Mouse (Mus musculus) hematopoietic stem cell, adult 5-6 weeks (primary cell): ENCODE data around the gene Pnma1. TPM values are rescaled to one million over a fixed set of nuclear protein-coding genes. Genes with fewer than 3 reads are reported as not detected.

Source experiments
- ATAC-seq, 2 experiments: fragments of 125-278 bp in 1 of 2; replicated peaks in 1 of 2; 2 replicates each; pipeline ENCODE4 v1.8.0; 2016 to 2017; ENCODE audit warnings: inconsistent platforms in 2 of 2, mild to moderate bottlenecking in 2 of 2, moderate number of reproducible peaks in 2 of 2, low read depth in 1 of 2, moderate TSS enrichment in 1 of 2; ENCODE audit not compliant: low FRiP score in 2 of 2, poor library complexity in 2 of 2, severe bottlenecking in 2 of 2, insufficient read depth in 1 of 2, low TSS enrichment in 1 of 2
- total RNA-seq: library from RNA; stranded (forward); fragments of 172-1452, 232-1000 nt; gene quantifications from 2 replicates; pipeline ENCODE4 v1.2.3, GENCODE M21; 2017

Pnma1 gene
- total RNA-seq, 1 experiment from 2014 or later: 2.0 TPM

DNA sequence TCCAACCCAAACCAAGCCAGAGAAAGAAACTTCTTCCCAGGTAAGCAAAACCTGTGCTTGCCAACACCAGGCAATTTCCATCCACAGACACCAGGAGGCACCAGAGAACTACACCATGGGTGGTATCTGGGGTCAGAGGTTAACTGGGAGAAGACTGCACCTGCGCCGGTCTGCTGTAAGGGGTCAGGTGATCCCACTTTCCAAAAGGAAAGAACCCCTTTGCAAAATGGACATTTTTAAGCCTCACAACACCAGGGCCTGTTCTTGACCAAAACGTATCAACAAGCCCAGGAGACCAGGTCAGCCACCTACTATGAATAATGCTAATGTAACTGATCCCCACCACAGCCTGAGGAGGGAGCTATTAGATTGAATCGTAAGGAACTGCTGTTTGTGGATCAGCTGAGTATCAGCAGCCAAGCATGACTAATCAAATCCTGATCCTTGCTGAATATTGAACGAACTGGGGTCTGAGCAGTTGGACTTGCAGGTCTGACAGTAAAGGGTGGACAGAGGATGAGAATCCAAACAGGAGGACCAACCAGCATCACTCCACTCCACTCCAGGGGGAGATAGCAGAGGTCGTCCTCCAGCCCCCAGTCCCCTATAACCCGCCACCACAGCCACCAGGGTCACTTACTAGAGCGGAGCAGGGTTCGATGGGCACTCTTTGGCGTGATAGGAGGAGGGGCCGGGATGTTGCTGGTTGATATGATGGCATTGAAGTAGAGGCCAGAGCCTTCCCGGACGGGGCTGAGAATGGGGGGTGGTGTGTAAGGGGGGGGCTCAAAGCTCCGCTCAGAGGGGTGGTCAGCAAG is 13.5 kb upstream of the Pnma1 start:
- no peak for ATAC-seq

DNA sequence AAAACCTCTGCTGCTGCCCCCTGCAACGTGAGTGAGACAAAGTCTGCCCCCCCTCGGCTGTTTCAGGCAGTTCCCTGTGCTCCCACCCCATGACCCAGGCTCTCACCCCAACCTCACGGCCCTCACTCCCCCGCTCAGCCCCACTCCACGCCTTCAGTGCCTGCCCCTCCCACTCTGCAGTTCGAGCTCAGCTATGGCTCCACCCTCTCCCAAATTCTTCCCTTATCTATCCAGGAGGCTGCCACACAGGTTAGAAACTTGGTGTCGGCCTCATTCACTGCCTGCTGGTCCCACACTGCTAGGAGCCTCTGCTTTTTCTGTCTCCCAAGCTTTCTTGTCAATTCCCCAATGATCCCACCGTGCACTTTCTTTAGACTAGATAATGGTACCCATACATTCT is 12.8 kb upstream of the Pnma1 start:
- ATAC-seq: no peak

DNA sequence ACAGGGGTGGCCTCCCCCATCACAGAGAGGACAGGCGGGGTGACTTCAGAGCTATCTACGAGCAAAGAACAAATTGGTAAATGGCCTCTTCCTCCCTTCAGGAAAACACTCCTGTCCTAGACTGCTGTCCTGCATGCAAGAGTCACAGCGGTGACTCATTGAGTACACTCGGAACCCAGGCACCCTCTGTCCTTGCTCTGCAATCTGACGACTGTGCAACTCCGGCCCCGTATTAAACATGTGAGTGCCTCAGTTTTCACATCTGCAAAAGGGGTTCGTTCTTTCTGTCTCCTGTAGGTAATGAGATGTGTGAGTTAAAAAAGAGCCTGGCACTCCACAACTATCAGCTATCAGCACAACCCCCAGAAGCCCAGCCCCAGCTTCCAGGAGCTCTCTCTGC is 12.2 kb upstream of the Pnma1 start:
- ATAC-seq: no peak

DNA sequence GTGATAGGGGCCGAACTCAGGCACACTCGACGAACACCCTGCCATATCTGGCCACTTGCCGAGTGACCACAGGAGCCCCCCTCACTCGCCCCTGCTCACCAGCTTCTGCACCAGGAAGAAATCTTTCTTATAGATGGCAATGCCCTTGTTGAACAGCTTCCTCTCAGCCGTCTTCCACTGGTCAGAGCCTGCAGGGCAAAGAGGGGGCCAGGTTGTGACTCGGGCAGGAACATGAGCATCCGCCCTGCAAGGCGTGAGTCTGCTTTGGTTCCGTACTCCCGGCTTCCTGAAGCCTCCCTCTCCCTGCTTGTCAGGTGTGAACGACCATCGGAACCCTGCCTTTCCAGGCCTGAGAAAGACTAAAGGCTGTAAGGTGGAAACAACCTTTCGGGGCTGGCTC is 9.9 kb upstream of the Pnma1 start:
- no peak for ATAC-seq

DNA sequence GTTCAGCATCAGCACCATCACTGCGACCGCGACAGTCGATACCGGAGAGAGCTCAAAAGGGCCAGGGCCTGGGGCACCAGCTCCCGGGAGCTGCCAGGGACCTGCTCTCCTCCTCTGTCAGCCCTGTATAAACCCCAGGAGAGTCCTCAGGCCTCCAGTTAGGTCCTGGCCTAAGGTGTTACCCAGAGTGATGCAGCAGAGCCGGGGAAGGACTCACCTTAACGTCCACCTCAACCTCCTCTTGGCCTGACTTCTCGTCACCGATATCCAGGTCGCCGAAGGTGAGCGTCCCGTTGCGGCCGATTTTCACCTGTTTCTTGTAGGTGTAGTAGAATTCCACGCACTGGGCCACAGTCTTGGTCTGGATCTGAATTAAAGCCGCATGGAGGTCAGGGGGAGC is 7.9 kb upstream of the Pnma1 start:
- no peak for ATAC-seq

DNA sequence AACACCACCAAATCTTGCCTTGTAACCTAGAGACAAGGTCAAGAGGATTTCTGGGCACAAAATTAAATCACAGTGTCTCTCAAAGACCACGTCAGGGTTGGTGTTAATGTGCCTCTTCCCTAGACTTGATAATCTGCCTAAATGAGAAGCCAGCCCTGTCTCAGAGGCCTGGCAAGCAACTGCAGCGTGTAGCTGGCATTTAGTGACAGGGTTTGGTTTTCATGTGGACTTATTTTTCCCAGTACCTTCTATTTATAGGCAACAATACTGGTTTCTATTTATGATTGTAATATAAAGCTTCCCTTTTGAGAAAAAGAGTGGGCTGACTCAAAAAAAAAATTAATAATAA is 7.2 kb upstream of the Pnma1 start:
- ATAC-seq: no peak

DNA sequence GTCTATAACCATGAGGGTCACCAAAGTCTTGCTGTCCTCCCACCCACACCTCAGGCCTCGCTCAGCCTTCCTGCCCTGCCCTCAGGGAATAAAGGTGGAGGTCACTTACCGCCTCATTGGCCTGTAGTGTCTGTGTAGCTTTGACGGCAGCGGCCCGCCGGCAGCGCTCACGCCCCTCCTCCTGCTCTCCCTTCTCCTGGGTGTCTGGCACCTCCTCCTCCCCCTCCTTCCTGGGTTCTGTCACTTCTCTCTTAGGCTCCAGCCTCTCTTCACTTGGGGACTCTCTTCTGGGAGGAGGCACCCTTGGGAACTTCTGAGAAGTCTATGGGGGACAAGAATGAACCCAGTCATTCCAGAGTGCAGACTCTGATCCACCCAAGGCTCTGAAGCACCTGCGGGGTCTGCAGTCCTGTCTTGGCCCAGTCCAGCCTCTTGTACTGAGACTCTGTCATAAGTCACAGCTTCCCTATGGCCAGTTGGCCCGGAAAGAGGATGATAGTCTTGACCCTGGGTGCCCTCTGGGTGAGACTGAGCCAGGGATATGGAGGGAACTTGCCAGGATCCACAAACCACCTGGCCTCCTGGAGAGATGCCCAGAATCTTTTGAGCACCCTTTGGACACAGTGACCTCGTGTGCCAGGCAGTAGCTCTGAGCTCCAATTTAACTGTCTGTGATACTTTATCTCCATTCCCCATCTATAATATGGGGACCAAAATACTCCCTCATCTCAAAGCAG is 6.7 kb upstream of the Pnma1 start:
- ATAC-seq: no peak

DNA sequence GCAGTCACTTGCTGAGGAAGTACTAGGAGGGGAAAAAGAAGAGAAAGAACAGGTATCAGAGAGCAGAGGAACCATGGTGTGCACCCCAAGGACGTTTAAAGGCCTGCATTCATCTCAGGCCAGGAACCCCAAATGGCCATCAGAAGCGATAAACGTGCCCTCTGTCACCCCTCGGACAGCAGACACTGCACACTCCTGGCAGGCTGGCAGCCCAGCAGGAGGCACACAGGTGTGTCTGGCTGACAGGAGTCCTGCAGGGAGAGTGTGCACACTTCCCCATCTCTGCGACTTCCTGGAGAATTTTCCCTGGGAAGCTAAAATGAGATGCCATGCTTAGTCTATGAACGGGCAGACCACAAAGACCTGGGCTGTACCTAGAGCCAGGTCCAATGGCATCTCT is 5.1 kb upstream of the Pnma1 start:
- ATAC-seq: no peak

DNA sequence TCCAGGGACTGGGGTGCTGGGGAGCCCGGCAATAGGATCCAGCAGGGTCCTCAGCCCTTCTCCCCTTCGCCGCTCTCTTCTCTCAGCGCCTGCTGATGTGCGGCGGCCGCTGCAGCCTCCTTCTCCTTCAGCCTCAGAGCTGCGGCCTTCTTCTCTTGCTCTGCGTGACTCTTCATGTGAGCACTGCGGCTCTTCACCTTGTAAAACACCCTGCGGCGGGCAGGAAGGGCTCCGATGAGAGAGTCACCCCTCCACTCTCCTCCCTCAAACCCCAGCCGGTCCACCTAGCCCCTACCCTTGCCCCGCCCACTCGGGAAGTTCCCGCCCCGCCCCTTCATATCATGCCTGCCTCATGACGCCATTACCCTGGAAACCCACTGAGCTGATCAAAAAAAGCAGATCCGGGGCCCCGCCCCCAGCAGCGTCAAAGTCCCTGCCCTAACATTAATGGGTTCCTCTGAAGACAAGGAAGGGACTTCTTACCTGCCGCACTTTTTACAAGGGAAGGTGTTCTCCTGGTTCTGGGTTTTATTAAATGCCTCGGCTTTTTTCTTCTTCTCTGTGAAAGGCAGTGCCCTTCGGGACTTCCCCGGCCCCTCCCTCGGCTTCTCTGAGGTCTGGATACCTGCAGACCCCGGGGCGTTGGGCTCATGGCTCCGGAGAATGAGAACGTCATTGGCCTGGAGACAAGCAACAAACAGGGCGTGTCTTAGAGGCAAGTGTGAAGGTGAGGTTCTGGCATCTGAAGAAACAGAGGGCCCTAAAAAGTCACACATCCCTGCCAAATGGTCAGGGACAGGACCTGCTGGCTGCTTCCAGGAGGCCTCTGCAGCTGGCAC is 4.3 kb upstream of the Pnma1 start:
- ATAC-seq: no peak

DNA sequence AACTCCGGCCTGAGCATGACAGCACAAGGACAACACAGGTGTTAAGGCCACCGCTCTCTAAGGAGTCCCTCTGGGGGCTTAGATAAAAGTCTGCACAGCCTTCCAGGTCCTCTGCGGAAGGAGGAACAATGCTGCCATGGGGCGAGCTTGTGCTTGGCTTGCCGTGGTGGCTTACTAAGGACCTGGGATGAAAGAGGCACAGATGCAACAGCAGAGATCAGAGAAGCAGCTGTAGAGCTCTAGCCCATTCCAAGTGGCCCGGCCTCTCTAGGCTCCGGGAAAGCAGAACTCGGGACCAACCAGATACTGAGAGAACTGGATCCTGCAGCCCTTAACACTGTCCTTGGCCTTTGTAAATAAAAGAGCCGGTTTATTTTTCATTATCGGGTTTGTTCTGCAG is 3.6 kb upstream of the Pnma1 start:
- ATAC-seq: no peak

DNA sequence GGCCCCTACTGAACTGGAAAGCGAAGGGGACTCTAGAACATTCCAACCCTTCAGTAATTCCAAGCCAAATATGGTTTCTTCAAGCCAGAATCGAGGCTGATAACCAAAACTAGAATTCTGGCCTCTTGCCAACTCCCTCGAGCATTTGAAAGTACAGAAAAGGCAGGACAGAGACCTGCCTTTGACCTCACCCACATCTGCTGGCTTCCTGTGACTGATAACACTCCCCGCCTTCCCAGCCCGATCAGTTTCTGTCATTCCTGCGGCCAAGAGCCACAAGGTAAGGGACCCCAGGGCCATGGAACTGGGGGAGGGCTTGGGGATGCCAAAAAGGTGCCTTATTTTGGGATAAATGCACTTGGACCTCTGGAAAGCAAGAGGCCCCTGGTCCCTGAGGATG is 2.7 kb upstream of the Pnma1 start:
- no peak for ATAC-seq

DNA sequence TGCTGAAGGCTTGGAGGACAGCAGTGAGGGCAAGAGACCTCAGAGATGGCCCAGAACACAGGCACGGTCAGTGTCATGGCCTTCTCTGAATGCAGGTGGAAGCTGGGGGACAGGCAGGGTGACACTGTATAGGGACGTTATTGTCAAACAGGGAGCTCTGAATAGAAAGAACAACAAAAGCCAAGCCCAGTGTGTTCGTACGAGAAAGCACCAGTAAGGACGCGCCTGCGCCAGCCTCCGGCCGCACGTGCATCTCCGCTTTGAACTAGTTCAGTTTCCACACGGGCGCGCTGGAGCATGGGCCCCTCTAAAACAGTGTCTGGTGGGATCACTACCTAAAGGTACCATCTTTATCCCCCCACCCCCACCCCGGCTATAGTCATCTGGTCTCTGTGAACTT is 1.7 kb upstream of the Pnma1 start:
- no peak for ATAC-seq

DNA sequence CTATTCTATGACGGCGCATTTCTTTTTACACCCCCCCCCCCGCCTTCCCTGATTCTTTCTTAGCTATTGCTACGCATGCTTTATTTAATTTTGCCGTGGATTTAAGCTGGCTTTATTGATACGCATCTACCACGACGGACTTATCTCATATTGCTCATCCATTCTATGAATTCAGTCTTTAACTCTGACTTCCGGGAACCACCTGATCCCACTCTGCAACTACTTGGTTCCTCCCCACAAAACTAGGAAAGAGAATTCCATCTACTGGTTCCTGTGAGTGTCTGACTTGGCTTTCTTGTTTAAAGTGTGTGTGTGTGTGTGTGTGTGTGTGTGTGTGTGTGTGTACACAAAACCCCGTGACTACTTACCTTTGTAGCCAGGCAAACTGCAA is 328 bp upstream of the Pnma1 start:
- no peak for ATAC-seq

DNA sequence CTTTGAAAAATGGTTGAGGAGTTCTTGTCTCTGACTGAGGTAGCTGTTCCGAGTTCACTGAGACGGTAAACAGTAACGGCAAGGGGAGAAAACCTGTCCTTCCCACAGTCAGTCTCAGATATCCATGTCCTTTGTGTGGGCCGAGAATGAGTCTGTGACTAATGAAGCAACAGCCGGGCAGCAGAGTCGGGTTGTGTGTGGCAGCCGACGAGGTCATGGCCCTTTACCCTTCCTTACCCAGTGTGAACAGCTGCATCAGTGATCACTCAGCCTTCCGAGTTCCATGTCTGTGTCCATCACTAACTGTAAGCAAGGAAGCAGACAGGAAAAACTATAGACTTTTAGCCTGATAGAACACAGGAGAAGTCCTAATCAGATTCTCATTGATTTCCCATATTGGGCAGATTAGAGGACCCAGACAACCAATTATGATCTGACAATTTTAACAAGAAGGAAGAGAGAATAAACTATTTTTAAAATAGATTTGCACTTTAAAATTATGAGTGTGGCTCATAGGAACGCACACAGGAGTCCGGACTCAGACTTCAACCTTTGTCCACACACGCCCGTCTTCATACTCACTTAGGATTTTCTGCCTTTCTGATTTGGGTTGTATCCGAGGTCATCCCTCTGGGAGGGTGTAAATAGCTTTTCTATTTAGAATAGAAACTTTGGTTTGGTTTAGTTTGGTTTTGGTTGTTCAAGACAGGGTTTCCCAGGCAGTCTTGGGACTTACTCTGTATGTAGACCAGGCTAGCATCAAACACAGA is 5.8 kb downstream of the Pnma1 start:
- no peak for ATAC-seq

DNA sequence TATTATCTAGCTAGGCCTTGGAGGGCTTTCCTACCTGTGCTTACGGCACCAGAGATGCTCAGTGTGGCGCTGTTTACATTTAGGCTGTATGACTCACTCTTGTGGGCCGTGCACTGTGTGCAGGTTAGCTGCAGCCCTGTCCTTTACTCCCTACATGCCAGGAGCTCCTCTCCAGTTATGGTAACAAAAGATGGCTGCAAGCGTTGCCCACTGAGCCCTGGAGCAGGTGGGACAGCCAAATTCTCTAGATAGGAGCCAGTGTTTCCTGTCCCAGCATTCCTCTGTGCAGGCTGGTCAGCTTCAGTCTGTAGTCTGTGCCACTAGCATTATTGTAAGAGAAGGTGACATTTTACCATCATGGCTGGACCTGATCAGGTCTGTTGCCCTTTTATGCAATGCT is 7.0 kb downstream of the Pnma1 start:
- no peak for ATAC-seq

DNA sequence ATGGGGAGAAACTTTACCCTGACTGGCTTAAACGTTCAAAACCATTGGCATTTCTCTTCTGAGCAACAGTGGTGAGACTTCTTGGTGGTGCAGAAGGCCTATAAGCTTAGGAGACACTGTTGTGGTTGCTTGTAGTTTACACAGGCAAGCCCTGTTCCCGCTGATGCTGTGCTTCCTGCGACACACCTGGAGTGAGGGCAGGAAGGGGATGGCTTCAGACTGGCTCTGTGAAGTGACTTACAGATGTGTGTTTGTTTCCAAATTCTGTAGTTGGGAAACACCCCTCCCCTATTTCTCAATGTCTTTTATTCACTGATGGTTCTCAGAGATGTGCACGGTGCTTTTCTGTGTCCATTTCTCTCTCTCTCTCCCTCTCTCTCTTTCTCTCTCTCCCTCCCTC is 8.2 kb downstream of the Pnma1 start:
- ATAC-seq: no peak

DNA sequence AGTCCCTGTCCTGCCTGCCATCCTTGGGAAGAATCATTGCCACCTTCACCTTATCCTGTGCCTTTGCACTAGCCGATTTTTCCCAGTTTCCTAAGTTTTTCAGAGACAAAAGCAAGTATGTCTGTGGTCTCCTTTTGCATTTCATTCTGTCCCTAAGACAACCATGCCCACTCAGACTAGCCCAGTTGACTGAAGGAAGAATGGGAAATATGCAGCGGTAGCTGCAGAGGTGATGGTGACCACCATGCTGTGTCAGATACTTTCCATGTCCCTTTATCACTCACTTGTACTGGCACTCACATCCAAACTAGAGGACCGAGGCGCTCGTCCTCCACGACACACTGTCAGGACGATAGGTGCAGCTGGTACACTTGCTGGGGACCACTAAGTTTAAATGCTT is 11.2 kb downstream of the Pnma1 start:
- no peak for ATAC-seq

DNA sequence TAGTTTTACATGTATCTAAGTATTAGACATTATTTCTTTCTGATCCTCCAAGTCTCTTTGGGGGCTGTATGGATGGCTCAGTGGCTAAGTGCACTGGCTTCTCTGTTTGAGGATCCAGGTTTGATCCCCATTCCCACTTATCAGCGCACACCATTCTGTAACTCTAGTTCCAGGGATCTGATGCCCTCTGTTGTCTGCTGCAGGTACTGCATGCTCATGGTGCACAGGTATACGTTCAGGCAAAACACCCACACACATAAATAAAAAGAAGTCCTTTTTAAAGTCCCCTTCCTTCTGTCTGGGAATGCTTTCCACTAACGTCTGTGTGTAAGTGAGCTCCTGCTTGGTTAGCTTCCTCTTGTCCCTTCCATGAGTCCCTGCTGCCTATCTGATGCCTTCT is 16.0 kb downstream of the Pnma1 start:
- ATAC-seq: no peak
